Mouse (Mus musculus) layer of hippocampus, adult 9-11 months (tissue): Measurements from ENCODE around the gene Tpst1.
"Not testable (repeated sequence)": the region's sequence is repeated elsewhere in the genome, so short reads cannot be mapped to it uniquely, and the experiment has no call there.

Experiments used
- DNase-seq: peaks from one replicate; pipeline ENCODE4 v3.0.0; 2022

Tpst1 gene

GRCm38 (mm10) chr5:130073026-130073425, at the start of gene Tpst1:
Gene Tpst1 (plus strand): TSS chr5:130073326.
- no peak for DNase-seq

DNA sequence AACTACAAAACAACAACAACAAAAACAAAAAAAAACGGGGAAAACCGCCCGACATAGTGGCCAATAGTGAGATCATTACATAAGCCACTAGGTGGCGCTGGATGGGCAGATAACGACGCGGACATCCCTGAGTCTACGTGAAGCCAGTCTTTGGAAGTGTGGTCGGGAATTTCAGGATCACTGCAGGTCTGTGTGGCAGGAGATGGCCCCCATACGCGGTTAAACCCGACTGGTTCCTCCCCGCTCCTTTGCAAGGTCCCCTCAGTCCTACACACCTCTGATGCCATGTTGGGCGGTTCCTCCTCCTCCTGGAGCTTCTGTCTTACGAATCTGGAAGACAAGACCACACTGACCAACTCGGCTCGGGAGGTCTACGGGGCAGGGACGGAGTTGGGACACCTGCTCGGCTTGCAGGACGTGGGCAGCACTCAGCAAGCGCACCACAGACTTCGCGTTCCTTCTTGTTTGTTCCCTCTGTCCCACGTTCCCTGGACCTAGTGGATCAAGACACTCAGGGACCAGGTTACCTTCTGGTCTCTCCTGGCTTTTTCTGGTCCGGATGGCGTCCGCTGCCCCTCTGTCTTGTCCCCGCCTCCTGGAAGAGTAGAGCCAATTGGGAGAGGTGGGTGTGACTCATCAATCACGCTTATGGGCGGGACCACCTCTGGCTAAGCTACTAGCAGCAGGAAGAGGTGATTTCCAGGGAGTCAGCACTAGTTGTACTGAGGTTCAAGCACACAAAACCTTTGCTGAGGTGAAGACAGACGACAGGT, 49.2 kb upstream of the Tpst1 start:
- peak; percentile 84 for DNase-seq

- no peak for DNase-seq
Observed at GRCm38 (mm10) chr5:130027134-130027533, 46.0 kb upstream of the Tpst1 start.

DNA sequence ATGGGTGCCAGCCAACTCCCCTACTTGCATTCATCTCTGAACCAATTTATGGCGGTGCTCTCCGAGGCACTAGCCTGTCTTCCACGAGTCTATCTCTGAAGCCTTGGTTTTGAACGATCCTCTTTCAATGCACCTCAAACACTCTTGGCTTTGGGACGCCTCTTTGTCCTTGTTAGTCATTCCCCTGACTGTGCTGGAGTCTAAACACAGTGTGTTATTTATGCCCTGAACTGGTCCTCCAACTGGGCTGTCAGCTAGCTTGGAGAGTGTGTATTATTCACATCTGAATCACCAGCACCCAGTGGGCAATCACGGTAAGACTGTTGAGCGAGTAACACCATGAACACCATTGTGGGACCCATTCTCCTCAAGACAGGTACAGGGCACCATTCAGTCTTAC, 45.4 kb upstream of the Tpst1 start:
- DNase-seq = no peak

GRCm38 (mm10) chr5:130029142-130029897, 43.8 kb upstream of the Tpst1 start, which contains the start of the genes Asl and Crcp:
Gene Asl (minus strand): TSS chr5:130029247.
Gene Crcp (plus strand): TSS chr5:130029290.
- DNase-seq = peak; percentile 84

DNA sequence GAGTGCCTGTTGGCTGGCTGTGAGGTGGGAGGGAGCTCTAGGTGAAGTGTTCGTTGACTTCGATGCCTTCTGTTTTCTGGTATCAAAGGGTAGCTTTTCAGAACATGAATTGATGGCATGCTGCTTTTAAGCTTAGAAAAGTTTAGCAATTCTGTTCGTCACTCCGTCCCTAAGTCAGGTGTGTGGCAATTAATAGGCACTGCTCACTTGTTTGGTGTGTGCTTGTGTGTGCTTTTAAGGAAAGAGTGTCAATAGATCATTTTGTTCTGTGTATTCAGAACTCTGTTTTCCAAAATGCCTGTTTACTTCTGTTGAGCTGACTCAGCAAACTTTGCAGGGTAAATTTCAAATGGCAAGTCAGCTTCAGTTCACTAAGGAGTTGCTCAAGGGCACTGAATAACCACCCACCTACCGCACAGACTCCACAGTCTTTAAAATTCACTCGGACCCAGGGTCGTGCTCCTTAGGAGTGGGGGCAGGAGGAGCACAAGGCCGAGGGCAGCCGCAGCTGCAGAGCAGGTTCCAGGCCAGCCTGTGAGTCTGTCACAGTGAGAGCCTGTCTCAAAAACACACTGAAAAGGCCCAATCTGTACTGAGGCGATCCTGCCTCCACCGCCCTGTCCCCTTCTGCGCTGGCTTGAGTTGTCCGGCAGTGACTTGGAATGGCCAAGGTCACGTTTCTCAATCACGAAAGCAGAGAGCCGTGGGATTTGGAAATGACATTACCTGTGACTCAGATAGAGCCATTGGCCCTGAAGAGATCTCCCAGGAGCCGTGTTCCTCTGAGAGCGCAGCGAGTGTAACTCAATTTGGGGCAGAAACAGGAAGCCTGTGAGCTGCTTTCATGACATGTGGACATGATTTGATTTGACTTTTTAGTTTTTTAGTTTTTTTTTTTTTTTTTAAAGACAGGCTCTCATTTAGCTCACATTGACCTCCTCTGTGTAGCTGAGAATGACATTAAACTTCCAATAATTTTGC, 41.4 kb upstream of the Tpst1 start:
- no peak for DNase-seq

GRCm38 (mm10) chr5:130033869-130034268, 39.3 kb upstream of the Tpst1 start:
- no peak for DNase-seq

DNA sequence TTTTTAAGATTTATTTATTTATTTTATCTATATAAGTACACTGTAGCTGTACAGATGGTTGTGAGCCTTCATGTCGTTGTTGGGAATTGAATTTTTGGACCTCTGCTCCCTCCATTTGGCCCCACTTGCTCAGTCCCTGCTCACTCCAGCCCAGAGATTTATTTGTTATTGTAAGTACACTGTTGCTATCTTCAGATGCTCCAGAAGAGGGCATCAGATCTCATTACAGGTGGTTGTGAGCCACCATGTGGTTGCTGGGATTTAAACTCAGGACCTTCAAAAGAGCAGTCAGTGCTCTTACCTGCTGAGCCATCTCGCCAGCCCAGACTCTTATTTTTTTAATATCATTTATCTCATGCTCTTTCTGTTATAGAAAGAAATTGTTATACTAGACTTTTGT, 36.8 kb upstream of the Tpst1 start:
- not testable (repeated sequence) for DNase-seq

DNA sequence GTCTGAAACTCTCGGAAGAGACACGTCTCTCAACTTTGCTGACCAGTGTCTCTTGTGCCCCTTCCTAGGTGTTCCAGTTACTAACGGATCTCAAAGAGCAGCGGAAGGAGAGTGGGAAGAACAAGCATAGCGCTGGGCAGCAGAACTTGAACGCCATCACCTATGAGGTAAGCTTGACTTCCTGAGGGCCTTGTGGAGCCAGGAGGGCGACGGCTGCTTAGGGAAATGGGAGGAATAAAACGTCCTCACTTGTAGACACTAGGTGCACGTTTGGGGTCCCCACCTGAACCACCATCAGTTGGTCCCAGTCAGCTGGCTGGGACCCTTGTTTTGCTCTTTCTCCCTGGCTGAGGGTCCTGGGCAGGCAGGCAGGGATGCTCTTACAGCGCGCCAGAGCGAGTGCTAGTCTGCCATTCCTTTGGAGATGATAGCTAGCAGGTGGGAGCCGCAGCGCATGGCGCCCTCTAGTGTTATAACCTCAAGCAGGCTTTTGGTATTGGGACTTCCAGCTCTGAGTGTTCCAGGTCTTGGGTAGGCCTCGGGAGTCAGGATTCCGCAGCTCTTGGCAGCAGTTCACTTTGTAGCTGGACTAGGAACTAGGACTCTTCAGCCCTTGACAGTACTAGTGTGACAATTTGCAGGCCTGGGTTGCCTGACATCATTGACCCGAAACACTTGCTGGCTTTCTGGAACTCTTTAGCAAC, 35.2 kb upstream of the Tpst1 start:
- DNase-seq = peak; percentile 47

DNA sequence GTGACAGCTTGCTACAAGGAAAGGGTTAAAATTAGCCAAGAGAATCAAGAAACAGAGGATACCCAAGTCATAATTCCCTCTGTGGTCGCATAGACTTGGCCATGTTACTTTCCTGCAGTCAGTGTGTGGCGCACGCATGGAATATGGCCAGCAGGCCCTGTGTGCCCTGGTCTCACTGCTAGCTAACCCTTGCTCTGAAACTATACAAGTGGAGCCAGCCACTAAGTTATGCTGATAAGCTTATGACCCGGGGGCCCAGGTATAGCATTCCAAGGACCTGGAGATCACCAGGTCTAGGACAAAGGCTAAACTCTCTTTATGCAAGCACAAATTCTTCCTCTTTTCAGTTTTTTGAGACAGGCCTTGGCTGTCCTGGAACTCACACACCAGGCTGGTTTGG, 32.3 kb upstream of the Tpst1 start:
- DNase-seq = no peak

- DNase-seq = no peak
Observed at GRCm38 (mm10) chr5:130041262-130041661, 31.9 kb upstream of the Tpst1 start.

DNA sequence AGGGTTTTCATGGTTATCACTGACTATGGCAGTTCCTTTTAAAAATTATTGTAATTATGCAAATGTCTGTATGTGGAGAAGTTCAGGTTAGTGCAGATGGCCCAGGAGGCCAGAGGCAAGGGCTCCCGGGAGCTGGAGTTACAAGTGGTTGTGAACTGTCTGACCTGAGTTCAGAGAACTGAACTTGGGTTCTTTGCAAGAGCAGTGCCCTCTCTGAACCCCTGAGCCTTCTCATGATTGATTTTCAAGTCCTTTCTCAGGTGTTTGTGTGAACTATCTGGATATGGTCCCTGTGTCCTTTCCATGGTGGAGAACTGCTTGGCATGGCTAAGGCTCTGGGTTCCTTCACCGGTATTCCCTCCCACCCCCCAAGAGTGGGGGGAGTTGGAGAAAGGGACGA, 29.4 kb upstream of the Tpst1 start:
- no peak for DNase-seq

DNA sequence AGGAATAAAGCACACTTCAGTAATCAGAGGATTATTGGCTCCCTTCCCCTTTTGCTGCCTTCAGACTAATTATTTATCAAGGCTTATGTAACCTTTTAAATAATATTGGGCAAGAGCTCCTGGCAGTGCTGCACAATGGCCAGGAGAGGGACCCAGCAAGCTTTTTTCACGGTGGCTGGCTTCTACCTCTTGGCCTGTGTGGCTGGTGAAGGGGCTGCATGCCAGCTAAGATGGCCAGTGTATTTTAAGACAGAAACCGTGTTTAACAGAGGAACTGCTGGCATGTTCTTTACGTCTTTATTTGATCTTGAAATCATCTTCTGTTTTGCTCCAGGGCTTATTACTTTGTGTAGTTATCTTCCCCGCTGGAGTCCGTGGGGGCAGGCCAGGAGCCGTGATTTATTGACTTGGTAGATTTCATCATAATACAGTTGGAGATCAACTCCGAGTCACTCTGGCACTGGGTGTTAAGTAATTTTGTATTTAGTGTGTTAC, 28.9 kb upstream of the Tpst1 start:
- DNase-seq = peak; percentile 72

DNA sequence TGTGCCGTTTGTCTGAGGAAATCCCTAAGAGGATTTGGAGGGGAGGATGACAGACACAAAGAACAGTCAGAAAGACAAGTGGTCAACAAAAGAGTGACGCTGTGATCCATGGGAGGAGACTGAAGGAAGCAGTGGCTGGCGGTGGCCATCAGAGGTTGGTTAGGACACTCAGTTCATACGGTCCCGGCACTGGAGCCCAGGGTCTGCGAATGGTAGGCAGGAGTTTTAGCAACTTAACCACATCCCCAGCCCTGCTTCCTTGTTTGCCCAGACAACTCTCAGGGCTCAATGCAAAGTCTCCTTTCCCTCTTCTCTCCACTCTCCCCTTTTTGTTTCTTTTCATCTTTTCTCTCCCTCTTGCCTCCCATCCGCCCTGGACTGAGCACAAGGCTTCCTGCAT, 27.0 kb upstream of the Tpst1 start:
- DNase-seq = no peak

DNA sequence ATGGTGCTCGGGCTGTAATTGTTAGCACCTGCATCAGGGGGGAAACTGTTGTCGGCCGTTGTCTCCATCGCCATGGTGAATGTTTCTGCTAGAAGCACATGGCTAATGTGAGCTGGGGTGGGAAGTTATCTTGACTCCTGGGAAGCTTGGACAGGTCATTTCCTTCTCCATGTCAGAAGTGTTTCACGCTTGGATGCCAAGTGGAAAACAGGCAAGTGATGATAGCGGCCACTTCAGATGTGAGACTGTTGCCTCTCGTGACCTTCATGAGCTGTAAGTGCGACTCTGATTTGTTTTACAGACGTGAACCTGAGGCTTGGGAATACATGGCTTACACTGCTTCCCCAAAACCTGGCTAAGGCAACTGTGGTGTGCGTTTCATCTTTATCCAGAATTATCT, 26.5 kb upstream of the Tpst1 start:
- DNase-seq = no peak

DNA sequence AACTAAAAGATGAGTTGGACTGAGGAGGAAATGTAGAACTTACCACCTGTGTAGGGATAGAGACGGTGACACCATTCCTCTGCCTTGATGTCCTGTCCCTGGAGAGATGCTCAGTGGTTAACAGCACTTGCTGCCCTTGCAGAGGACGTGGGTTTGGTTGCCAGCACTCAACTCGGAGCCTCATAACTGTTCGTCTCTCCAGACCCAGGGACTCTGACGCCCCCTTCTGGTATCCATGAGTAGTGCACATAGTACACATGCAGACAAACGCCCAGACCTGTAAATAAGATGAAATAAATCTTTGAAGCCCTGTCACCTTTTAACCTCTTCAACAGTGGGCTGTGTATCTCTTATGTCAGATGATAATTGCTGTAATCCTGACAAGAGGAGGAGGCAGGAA, 26.1 kb upstream of the Tpst1 start:
- no peak for DNase-seq

GRCm38 (mm10) chr5:130048786-130049520, 24.2 kb upstream of the Tpst1 start:
- no peak for DNase-seq

DNA sequence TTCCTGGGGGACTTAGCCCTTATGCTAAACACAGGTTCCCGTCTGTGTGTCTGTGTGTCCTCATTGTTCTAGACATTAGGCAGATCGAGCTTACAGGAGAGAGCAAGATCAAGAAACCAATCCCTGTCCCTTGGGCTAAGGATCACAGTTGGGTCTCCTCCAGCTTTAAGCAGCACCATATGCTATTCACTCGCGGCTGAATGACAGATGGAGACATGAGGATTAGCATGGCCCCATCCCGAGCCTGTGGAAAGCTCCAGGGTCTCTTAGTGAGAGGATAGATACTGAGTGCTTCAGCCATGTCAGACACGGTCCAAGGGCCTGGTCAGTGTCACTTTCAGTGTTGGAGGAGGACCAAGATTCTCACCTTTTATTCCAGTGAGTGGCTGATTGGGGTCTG, 22.7 kb upstream of the Tpst1 start:
- DNase-seq = no peak

- DNase-seq = no peak
Observed at GRCm38 (mm10) chr5:130051073-130051860, 21.9 kb upstream of the Tpst1 start.

GRCm38 (mm10) chr5:130052510-130052909, 20.6 kb upstream of the Tpst1 start:
- no peak for DNase-seq

DNA sequence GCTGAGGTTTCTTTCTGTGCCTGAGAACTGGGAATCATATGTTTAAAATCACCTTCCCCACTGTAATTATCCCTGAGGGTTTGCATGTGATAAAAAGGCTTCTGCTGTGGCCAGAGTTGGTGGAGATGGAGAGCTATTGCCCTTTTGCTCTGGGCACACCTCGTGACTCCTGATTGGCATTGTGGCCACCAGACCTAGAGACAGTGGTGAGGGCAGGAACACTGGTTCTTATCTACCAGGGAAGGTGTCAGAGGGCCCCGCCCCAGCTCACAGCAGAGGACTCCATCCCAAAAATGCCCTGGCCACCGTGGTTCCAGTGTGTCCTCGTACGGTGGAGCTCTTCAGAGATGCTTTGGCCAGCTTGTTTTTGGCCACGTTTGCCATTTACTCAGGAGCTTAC, 20.2 kb upstream of the Tpst1 start:
- no peak for DNase-seq
